ENCODE assay signal across 9 mouse cellular contexts in the genomic region with DNA sequence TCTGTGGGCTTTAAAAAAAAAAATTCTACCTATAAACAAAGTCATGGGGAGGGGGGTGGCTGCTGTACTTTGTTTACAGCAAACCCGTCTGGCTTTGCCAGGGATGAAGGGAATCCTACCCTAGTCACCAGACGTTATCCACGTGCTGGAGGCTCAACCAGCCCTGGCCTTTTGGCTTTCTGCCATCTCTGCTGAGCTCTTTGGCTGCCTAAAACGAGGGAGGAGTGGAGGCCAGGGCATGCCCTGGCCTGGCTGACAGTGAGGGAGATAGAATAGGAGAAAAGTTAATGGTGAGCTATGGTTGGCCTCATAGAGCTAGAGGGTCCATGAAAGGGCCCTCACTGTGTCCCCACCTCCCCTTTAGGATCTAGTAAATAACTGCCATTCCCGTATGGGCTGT.
DNase-seq lines count a peak whose midpoint lies in the region; ATAC-seq and TF ChIP-seq lines count a peak whose summit lies in the region.
"Had no signal": no experiment of that assay in that cellular context is flagged by ENCODE, and none has a peak within 500 bp of the region (broad histone marks: within the 10 kb centered on the region; RNA-seq: fewer than 3 reads in every experiment).

No protein-coding gene starts in this region.

- H3K9me3 ChIP-seq in intestine, embryonic 14.5 days (ENCODE audit: control insufficient read depth, low read length) = no peaks in the 10 kb centered on the region
- no peaks in the 10 kb centered on the region for H3K9me3 ChIP-seq in intestine, postnatal 0 days (ENCODE audit: control insufficient read depth)
- no peaks in the 10 kb centered on the region for H3K9me3 ChIP-seq in embryonic facial prominence, embryonic 14.5 days (ENCODE audit: control insufficient read depth, low read length)
- H3K9me3 ChIP-seq: neural tube, embryonic 12.5 days had no signal

- WGBS in intestine, embryonic 14.5 days = 24% methylated on average over 5 of the region's 5 CpGs
- WGBS in intestine, postnatal 0 days = 40% methylated on average over 5 of the region's 5 CpGs
- 26% methylated on average over 5 of the region's 5 CpGs for WGBS in embryonic facial prominence, embryonic 14.5 days

- H3K9ac ChIP-seq in intestine, embryonic 14.5 days (ENCODE audit: low read length) = no peak overlapping the region
- H3K9ac ChIP-seq in intestine, postnatal 0 days (ENCODE audit: low read depth, low read length) = no peak overlapping the region
- H3K9ac ChIP-seq in embryonic facial prominence, embryonic 14.5 days (ENCODE audit: low read depth, low read length) = no peak overlapping the region
- H3K9ac ChIP-seq: neural tube, embryonic 12.5 days had no signal

- no peak for TF ChIP-seq CTCF in intestine, postnatal 0 days (IDR thresholded peaks at IDR 0.05; ENCODE audit: low read depth)

- no peaks in the 10 kb centered on the region for H3K27me3 ChIP-seq in intestine, embryonic 14.5 days (replicated peaks; ENCODE audit: control insufficient read depth, insufficient read depth, low read length)
- H3K27me3 ChIP-seq in intestine, postnatal 0 days (replicated peaks; ENCODE audit: control insufficient read depth, insufficient read depth, low read length) = no peaks in the 10 kb centered on the region
- H3K27me3 ChIP-seq in embryonic facial prominence, embryonic 14.5 days (replicated peaks; ENCODE audit: control insufficient read depth, insufficient read depth, low read length) = peaks cover 6% of the 10 kb centered on the region; the same call in 1 of the 2 replicates
- H3K27me3 ChIP-seq: neural tube, embryonic 12.5 days had no signal

- H3K4me1 ChIP-seq in intestine, embryonic 14.5 days (replicated peaks; ENCODE audit: control insufficient read depth, insufficient read depth, low read length) = peaks cover 8% of the 10 kb centered on the region
- H3K4me1 ChIP-seq in intestine, postnatal 0 days (replicated peaks; ENCODE audit: control insufficient read depth, insufficient read depth, low read length) = no peaks in the 10 kb centered on the region
- peaks cover 12% of the 10 kb centered on the region for H3K4me1 ChIP-seq in embryonic facial prominence, embryonic 14.5 days (ENCODE audit: control insufficient read depth, insufficient read depth, low read length)

- H3K27ac ChIP-seq in intestine, embryonic 14.5 days (ENCODE audit: low read depth) = no peak overlapping the region
- no peak overlapping the region for H3K27ac ChIP-seq in intestine, postnatal 0 days (ENCODE audit: low read depth, low read length)
- no peak overlapping the region for H3K27ac ChIP-seq in embryonic facial prominence, embryonic 14.5 days (replicated peaks; ENCODE audit: low read depth, low read length)
- H3K27ac ChIP-seq: neural tube, embryonic 12.5 days had no signal

- peak; percentile 42 for DNase-seq in intestine, embryonic 14.5 days (ENCODE audit: low spot score)
- peak; percentile 36 to 48 for DNase-seq in adrenal gland, adult 18-20 months (ENCODE audit: low spot score in 2 of 2)
- DNase-seq in embryonic facial prominence, embryonic 14.5 days (ENCODE audit: low spot score) = peak; percentile 57
- DNase-seq in lung, postnatal 25 days (ENCODE audit: low spot score) = peak; percentile 20
- no peak for DNase-seq in layer of hippocampus, postnatal 25 days (ENCODE audit: extremely low spot score in 1 of 2, low spot score in 1 of 2)
- DNase-seq in c-Kit-positive CD71-positive TER-119-positive erythroid progenitor cells, embryonic 14.5 days (ENCODE audit: low spot score) = no peak
- no peak for DNase-seq in left cerebral cortex, adult 18-20 months (ENCODE audit: low spot score in 2 of 2)

- no peak overlapping the region for H3K4me3 ChIP-seq in intestine, embryonic 14.5 days (ENCODE audit: low read depth, low read length)
- no peak overlapping the region for H3K4me3 ChIP-seq in intestine, postnatal 0 days (ENCODE audit: low read depth, low read length)
- no peak overlapping the region for H3K4me3 ChIP-seq in embryonic facial prominence, embryonic 14.5 days (ENCODE audit: low read depth, low read length)
- H3K4me3 ChIP-seq: neural tube, embryonic 12.5 days had no signal

- H3K4me2 ChIP-seq in intestine, embryonic 14.5 days (ENCODE audit: low read length) = no peak overlapping the region
- H3K4me2 ChIP-seq in intestine, postnatal 0 days (replicated peaks; ENCODE audit: low read depth) = no peak overlapping the region
- no peak overlapping the region for H3K4me2 ChIP-seq in embryonic facial prominence, embryonic 14.5 days (ENCODE audit: low read depth, low read length)
- H3K4me2 ChIP-seq: neural tube, embryonic 12.5 days had no signal

- H3K36me3 ChIP-seq in intestine, embryonic 14.5 days (ENCODE audit: control insufficient read depth, insufficient read depth, low read length) = no peaks in the 10 kb centered on the region
- H3K36me3 ChIP-seq in intestine, postnatal 0 days (ENCODE audit: control insufficient read depth, insufficient read depth) = no peaks in the 10 kb centered on the region
- H3K36me3 ChIP-seq in embryonic facial prominence, embryonic 14.5 days (ENCODE audit: control insufficient read depth, insufficient read depth, low read length) = no peaks in the 10 kb centered on the region
- H3K36me3 ChIP-seq: neural tube, embryonic 12.5 days had no signal

- no peak for ATAC-seq in intestine, embryonic 14.5 days (replicated peaks; ENCODE audit: low FRiP score, low TSS enrichment, low read depth)
- ATAC-seq in intestine, postnatal 0 days = no peak
- no peak for ATAC-seq in embryonic facial prominence, embryonic 14.5 days (ENCODE audit: low read depth)

Comparison
In these comparisons a context has a peak if more than half of its experiments do, and no peak if none do; other contexts are left out.
1. DNase-seq: peak in intestine, embryonic 14.5 days (single experiment), adrenal gland, adult 18-20 months (2 of 2), embryonic facial prominence, embryonic 14.5 days (single experiment) and lung, postnatal 25 days (single experiment); none in layer of hippocampus, postnatal 25 days (0 of 2), c-Kit-positive CD71-positive TER-119-positive erythroid progenitor cells, embryonic 14.5 days (single experiment) and left cerebral cortex, adult 18-20 months (0 of 2).